Mouse (Mus musculus) gastrocnemius, postnatal 10 days (tissue): ENCODE measurements around the gene Secisbp2. TPM values are rescaled to one million over a fixed set of nuclear protein-coding genes. Genes with fewer than 3 reads are reported as not detected.

Experiments
- DNase-seq: peaks from one replicate; pipeline ENCODE4 v3.0.0; 2021; ENCODE audit warnings: mixed read lengths
- total RNA-seq, 2 experiments: library from RNA; stranded (reverse); gene quantifications; 2 replicates each; pipeline ENCODE4 v1.2.3; 2021

The Secisbp2 gene
- total RNA-seq, 2 experiments from 2014 or later = 9.8 to 14.0 TPM

DNA sequence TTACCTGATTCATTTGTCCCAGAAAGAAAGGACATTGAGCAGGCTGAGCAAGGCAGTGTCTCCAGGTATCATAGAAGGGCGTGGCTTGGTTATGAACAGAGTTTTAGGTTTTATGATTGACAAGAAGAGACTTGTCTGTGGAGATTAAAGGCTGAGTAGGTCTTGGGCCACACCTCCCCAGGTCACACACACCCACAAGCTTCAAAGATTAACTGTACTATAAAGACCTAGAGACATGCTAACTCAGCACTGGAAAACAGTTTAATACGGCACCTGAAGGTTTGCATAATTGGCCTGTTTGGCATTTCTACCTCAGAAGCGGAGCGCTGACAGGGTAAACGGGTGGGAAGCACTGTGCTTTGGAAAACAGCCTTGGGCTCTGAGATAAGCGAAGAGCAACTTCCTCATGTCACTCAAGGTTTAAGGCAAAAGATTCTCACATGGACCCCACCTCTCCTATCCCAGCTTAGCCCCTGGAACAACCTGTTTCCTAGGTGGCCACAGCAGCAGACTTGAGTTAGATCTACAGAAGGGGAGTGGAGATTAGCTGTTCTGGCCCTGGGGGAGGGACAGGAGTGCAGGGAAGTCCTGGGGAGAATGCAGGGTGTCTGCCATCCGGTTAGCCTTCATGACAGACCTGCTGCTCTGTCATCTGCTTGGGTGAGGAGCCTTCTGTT lies 33.9 kb downstream of the Secisbp2 start:
- DNase-seq = no peak

DNA sequence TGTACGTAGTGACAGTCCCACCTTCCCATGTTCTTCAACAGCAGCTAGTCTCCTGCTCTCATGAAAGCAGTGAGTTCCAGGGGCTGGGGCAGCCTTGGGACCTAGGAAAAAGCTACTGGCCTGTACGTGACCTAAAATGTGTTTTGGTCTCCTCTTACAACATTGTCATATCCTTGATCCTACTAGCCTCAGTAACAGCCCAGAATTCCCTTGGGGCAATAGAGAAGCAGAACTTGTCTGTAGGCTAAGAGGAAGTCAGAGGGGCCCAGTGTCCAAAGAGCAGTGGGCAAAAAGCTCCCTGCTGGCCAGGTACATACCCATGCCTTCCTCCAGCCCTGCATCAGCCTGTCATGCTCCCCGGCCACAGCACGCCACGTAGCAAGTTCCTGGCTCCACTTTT lies 35.5 kb downstream of the Secisbp2 start:
- no peak for DNase-seq

DNA sequence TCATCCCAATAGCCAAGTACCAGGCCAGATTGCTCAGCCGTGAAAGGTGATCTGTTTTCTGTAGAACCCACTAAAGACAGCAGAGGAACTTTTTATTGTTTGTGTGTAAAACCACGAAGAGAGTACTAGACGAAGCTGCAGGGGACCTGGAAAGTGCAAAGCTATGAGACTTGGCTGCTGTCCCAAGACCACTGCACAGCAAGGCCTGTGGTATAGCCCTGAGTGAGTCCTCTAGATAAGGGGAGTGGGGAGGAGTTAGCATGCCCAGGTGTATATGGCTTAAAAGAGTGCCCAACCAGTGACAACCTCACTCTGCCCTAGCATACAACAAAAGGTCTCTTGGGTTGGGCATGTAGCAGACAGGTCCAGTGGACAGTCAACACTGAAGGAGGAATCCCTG lies 37.2 kb downstream of the Secisbp2 start:
- DNase-seq = no peak

DNA sequence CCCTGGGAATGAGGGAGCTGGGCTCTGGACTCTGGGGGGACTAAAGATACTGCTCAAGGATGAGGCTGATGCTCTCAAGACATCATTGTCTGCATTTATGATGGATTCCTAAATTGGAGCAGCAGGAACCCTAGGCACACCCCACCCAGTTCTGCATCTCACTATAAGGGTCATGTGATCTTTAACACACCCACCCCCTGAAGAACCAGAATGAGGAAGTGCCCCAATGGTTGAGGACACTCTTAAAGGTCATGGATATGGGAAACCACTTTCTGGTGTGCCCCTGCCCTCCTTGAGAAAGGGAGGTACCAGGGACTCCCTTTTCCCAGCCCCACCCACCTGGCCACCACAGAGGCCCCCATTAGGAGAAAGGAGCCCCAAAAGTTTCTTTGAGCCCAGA lies 45.0 kb downstream of the Secisbp2 start:
- DNase-seq = no peak

DNA sequence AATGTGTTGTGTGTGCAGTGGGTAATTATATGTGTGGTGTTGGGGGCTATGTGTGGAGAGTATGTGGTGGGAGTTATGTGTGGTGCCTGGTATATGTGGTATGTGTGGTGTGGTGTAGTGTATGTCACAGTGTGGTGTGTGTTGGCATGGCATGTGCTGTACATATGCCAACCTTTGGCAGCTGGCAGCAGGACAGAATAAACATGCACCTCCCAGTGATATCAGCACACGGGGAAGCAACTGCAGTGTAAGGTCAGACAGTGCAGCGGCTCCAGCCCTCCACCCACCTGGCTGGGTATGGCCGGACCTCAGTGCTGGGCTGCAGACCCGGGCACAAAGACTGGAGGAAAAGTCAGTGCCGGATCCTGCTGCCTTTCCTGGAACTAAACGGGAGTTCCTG lies 46.0 kb downstream of the Secisbp2 start:
- no peak for DNase-seq

DNA sequence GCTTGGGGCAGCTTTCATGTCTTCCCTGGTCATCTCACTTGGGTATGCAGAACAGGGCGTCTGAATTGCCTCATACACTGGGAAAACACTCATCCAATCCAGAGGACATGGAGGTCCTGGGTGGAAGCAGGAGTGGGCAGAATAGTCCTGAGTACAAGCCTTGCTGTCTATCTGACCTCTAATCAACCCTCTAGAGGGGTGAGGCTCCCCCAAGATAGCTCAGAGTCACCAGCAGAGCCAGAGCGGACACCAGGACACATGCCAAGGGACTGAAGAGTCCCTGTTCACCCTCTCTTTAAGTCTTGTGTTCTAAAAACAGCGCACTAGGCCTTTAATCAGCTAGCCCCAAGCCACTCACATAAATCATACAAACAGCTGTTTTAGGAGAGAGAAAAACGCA lies 46.4 kb downstream of the Secisbp2 start:
- DNase-seq = no peak

DNA sequence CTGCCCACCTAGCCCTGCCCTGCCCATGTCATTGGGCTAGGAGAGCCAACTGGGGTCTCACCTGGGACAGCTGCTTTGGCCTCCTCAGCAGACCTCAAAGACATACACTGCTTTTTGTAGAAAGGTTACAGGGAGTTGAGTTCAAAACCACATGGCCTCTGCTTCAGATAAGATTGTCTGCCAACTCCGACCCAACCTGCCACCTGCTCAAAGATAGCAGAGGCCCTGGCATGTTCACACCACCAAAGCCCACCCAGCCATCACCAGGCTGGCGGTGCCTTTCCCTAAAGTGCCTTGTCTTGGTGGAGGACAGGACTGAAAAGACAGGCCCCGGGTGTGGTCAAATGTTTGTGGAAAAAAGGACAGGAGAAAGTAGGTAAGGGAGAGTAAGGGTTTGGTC lies 46.8 kb downstream of the Secisbp2 start:
- no peak for DNase-seq

DNA sequence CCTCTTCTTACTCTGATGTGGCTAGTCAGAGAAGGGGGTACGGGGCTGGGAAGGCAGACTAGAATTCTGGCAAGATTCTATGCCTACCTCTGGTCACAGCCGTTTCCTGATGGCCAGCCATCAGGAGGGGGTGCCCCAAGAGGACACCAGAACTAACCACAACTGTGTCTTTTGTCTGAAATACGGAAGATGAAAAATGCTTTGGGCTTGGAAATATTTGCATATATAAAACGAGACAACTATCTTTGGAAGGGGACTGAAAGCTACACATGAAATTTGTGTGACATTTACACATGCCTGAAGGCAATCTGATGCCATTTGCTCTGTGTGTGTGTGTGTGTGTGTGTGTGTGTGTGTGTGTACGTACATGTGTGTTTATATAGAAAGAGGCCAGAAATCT lies 52.4 kb downstream of the Secisbp2 start:
- no peak for DNase-seq

DNA sequence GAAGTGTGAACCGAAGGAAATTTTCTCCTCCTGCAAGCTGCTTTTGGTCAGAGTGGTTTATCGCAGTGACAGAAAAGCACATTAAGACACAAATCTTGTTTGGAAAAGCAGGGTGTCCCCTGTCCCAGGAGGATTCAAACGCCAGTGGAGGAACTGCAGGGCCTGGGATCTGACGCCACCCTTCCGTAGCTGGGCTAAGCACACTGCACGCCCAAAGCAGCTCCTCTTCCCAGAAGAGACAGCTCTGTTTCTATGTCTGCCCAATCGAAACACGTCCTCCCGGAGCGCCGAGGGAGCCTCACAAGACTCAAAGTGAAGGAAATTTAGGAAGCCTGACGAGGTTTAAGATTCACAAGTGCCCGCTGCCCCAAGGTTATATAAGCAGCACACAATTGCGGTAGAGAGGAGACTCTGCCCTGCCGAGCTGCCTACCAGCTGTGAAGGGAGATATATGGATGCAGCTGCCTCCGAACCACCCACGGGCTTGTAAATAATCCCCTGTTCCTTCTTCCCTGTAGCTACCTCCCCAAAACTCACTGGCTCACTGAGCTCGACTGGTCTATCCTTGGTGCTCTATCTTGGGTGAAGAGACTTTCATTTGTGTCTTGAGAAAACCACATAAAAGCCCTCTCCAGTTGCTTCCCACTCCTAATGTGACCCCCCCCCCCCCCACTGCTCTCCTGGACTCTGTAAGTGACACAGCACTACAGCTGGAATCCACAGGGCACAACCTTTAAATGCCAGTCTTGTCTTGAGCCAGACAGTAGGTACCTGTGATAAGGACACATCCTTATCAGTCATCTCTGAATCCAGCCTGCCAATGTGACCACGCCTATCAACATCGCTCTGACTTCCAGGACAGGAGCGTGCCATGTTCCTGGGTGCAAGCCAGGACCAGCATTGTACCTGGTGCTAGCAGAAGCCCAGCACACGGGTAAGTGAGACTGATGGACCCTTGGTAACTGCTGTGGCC lies 54.7 kb downstream of the Secisbp2 start:
- DNase-seq = no peak

DNA sequence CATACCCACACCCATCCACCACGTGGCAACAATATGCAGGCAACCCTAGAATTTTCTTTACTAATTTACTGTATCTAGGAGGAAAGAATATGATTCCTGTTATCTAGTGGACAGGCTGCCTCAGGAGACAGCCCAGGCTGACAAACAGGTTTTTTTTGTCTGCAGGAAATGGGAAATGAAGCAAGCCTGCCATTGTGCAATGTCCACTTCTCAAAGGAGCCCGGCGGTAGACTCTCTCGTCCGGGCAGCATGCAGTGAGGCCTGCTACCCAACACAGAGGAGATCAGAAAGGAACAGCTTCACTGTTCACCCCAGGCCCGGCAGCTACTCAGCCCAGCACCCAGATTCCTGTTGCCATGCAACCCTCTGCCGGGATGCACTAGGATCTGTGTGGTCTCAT lies 59.2 kb downstream of the Secisbp2 start:
- DNase-seq = no peak

DNA sequence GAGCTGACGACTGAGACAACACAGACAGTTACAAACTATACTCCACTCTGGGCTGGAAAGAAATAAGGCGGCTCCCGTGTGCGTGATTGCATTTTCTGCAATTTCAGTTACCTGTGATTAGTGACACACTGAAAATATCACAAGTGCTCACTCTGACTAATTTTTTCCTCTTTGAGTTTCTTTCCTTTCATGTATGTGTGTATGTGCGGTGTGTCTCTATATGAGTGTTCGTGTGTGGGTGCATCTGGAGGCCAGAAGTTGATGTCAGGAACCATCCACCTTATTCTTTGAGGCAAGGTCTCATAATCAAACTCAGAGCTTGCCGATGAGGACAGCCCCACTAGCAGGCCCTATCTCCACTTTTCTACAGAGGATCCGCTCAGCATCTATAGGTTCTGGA lies 60.5 kb downstream of the Secisbp2 start:
- DNase-seq = no peak

DNA sequence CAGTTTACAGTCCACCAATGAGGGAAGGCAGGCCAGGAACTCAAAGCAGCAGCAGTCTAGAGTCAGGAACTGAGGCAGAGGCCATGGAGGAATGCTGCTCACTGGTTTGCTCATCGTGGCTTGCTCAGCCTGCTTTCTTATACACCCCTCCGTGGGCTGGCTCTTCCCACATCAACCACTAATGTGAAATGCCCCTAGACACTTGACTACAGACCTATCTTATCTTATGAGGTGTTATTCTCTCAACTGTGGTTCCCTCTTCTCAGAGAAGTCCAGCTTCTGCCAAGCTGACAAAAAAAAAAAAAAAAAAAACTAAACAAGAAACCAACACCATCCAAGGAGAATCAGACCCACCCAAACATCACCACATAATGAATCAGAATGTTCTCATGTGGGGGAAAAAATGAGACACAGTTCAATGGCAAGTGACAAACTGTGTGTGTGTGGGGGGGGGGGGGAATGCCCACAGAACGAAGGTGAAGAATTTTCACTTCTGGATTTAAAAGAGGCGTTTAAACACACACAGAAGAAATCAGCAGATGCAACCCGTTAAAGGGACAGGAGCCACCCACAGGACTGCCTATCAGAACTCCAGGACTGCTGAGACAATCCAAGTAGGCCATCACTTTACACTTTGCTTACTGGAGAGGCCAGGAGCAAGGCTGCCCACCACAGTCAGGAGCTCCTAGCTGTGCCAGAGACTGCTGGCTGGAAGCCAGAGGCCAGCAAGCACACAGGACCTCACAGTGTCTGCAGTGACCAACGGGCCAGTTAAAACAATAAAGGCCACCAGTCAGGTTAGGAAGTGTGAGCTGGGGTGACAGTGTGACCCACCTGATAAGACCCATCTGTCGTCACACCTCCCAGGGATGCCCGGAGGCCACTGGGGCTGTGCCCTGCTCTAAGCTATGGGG lies 65.1 kb downstream of the Secisbp2 start:
- DNase-seq = no peak

DNA sequence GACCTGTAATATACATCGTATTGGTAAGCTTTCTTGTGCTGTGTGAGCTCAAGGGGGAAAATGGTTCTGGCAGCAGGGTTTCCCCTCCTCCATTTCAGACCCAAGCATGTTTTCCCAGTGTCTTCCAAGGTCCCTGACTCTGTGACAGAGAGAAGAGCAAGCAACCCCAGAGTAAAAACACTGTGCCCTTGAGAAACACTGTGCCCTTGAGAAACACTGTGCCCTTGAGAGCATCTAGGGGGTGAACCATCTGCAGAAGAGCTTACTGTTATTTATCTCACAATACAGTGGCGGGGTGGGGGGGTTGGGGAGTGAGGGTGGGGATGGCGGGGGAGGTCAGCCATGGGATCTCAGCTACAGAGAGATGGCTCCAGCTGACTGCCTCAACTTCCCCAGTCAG lies 67.8 kb downstream of the Secisbp2 start:
- DNase-seq = no peak

DNA sequence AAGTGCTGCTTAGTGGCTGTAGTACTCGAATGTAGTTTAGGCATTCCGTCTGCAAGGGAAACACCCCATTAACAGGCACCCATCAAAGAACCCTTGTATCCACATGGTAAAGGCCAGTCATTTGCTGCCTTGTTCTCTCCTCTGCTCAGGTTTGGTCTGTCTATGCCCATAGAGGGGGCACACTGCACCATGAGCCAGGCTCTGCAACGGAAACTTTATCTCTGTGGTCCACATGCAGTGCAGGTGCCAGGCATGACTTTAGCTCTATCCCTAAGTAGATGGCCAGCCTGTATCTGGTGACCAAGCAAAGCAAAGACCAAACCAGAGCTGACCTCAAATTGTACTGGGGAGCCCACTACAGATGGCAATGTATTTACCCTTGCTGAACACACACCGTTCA lies 69.1 kb downstream of the Secisbp2 start:
- DNase-seq = no peak

DNA sequence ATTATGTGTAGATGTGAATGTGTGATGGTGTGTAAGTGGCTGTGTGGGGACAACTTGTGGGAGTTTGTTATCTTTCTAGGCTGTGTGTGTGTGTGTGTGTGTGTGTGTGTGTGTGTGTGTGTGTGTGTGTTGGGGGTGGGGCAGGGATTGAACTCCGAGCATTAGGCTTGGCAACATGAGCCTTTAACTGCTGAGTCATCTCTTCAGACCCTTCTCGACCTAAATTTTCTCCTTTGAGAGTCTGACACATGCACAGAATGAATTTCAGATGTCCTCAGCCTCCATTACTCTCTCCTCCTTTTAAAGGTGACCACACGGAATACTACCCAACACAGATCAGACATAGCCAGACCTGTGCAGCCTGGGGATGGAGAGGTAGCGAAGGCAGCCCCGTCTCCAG lies 71.6 kb downstream of the Secisbp2 start:
- DNase-seq = no peak

DNA sequence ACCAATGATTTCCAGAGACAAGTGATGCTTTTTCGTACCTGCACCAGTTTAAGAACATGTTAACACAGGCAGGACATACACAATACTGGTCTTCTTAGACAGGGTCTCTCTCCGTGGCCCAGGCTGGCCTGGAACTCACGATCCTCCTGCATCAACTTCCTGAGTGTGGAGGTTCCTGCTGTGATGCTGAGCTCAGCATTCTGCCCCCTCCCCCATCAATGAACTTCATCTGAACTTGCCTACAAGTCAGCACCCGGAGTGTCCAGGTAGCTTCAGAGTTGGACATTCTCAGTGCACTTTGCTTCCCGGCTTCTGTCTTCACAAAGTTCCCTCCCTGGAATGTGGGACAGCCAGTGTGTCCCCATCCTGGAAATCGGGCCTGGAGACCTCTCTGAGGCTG lies 73.1 kb downstream of the Secisbp2 start:
- DNase-seq = no peak

DNA sequence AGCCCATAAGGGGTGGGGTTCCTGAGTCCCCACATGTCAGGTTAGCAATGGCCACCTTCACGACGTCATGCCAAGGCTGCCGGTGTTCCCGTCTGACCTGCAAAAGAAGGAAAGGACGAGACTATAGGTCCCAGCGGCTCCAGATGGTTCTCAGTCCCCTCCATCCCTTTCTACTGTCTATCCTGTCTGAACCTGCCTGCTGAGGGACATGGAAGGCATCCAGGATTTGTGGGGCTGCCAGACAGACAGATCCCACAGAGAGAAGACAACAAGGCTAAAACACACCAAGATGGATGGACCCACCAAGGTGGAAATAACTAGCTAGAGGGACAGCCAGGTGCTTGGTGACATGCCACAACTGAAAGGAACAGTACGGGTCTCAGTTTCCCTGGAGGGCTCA lies 73.9 kb downstream of the Secisbp2 start:
- no peak for DNase-seq

DNA sequence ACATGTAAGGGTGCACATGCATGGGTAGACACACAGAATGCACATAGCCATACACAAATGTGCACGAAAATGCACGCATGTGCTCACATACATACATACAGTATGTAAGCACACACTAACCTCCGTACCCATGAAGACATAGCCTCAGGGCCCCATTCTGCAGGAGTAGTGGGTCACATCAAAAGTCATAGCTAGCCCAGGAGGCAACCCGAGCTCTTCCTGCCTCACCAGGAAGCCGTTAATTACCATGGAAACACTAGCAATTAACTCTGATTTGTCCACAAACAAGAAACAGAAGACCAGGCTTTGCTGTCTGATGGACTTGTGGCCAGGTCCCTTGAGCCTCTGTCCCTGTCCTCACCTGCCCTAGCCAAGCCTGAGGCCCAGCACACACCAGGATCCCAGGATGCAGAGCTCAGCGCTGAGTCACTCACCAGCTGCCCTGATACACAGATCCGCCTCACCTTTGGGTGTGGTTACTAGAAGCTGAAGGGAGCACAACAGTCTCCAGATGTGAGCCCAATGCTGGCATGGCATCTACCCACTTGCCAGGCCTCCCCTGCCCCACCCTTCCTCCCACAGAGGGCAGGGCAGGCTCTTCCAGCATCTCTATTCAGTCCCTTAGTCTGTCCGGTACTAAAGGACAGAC lies 74.6 kb downstream of the Secisbp2 start:
- DNase-seq = no peak

DNA sequence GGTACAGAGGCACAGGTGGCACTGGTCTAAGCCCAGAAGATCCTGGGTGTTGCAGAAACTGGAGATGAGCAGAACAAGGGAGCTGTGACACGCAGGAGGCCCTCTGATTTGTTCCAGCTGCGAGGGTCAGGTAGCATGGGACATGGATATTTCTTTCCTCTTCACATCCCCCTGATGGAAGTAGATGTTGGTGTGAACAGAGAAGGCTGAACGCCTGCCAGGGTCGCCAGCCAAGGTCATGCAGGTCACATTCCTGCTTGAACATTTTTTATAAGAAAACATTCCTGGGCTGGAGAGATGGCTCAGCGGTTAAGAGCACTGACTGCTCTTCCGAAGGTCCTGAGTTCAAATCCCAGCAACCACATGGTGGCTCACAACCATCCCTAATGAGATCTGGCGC lies 75.9 kb downstream of the Secisbp2 start:
- DNase-seq = no peak

DNA sequence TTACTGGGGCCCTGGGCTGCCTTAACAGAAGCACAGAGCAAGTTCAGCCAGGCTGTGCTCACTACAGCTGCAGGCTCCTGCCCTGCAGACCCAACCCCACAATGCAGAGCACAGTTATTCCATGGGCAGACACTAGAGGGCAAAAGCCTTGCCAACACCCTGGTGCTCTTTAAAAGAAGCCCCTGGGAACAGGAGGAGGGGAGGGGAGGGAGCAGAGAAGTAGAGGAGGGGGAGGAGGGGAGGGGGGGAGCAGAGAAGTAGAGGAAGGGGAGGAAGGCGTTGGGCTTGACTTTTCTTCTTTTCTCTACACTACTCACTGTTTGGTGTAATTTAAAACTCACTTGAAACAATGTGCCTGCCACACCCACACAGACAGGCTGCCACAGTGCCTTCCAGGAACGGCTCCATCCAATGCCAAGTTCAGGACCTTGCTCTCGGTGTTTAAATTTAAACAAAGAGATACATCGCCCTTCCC lies 78.4 kb downstream of the Secisbp2 start:
- DNase-seq = no peak

DNA sequence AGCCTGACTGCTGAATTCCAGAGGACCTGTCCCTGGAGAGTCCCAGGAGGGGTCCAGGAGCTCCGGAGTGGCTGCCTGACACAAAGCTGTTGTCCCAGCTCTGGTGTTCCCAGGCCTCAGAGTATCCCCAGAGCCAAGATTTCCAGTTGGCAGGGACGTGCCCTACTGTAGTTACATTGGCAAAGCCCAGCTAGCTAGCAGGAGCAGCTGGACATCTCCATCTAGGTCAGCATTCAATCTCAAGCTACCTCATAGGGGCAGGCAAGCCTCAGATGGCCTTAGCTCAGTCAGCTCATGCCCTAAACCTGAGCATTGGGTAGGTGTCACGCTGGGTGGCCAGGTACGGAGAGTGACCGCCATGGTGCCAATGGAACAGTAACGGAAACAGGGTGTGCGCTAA lies 80.0 kb downstream of the Secisbp2 start:
- peak; percentile 50 for DNase-seq

DNA sequence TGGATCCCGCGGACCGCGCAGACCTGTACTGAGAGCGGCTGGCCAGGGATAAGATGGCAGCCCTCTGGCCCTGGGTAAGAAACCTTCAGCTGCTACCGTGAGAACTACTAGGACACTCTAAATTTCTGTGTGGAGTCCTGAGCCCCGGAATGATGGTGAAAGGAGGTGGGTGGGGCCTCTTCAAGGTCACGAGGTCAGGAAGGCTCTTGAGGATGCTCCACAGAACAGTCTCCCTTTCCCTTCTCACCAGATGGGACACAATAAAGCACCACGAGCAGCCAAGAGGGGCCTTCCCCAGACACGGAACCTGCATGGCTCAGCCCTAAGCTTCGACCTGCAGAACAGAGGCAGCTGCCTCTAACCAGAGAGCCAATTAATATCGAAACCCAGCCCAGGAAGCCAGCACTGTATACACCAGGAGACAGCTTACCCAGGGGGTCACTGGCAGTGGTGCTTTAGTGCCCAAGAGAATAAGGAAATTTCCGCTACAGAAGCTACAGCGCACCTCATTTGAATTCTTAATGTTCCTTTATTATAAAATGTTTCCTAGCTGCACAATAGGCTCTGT lies 80.7 kb downstream of the Secisbp2 start:
- DNase-seq = no peak
